ENCODE assay signal across 23 mouse cellular contexts in the genomic region with DNA sequence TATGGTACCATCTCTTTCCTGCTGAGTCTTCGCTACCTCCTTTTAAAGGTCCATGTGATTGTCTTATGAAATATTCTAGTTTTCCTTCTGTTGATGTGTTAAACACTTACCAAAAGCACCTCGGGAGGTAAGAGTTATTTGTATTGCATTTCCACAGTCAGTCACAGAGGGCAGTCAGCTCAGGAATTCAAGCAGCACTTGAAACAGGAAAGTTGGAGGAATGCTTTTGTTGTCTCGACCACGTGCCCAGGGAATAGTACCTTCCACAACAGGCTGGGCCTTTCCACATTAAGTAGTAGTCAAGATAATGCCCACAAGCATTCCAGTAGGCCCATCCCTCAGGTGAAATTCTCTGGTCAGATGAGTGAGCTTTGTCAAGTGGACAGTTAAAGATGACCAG. TPM values are rescaled to one million over a fixed set of nuclear protein-coding genes. Genes with fewer than 3 reads are reported as not detected.
A peak's percentile ranks its signal among the peaks of the same experiment; 100 is the strongest.
DNase-seq lines count a peak whose midpoint lies in the region; ATAC-seq and TF ChIP-seq lines count a peak whose summit lies in the region.
"Had no signal": no experiment of that assay in that cellular context is flagged by ENCODE, and none has a peak within 500 bp of the region (broad histone marks: within the 10 kb centered on the region; RNA-seq: fewer than 3 reads in every experiment).

No protein-coding gene starts in this region.

- peak; percentile 4; the same call in 1 of the 2 replicates for TF ChIP-seq CTCF in stomach, postnatal 0 days (IDR thresholded peaks at IDR 0.05; ENCODE audit: low read depth)

- peaks cover 7% of the 10 kb centered on the region for H3K4me1 ChIP-seq in heart, embryonic 15.5 days (replicated peaks)
- no peaks in the 10 kb centered on the region for H3K4me1 ChIP-seq in lung, embryonic 15.5 days
- H3K4me1 ChIP-seq in stomach, postnatal 0 days (replicated peaks; ENCODE audit: control insufficient read depth, insufficient read depth), result no peaks in the 10 kb centered on the region
- H3K4me1 ChIP-seq in midbrain, embryonic 13.5 days (replicated peaks), result no peaks in the 10 kb centered on the region
- H3K4me1 ChIP-seq: embryonic facial prominence, embryonic 13.5 days; hindbrain, embryonic 10.5 days; liver, embryonic 12.5 days had no signal

- H3K27me3 ChIP-seq in heart, embryonic 15.5 days, result no peaks in the 10 kb centered on the region
- H3K27me3 ChIP-seq in lung, embryonic 15.5 days, result no peaks in the 10 kb centered on the region
- H3K27me3 ChIP-seq in stomach, postnatal 0 days (ENCODE audit: control insufficient read depth, insufficient read depth, low read length), result no peaks in the 10 kb centered on the region
- H3K27me3 ChIP-seq in midbrain, embryonic 13.5 days, result no peaks in the 10 kb centered on the region
- H3K27me3 ChIP-seq: embryonic facial prominence, embryonic 13.5 days; liver, embryonic 12.5 days had no signal

- peaks cover 15% of the 10 kb centered on the region; the same call in 1 of the 2 replicates for H3K36me3 ChIP-seq in heart, embryonic 15.5 days
- peaks cover 29% of the 10 kb centered on the region for H3K36me3 ChIP-seq in lung, embryonic 15.5 days
- peaks cover 6% of the 10 kb centered on the region; the same call in 1 of the 2 replicates for H3K36me3 ChIP-seq in stomach, postnatal 0 days (ENCODE audit: control insufficient read depth, insufficient read depth, low read length)
- H3K36me3 ChIP-seq in midbrain, embryonic 13.5 days, result peaks cover 81% of the 10 kb centered on the region

- peak; percentile 30 for DNase-seq in embryo, embryonic 10 days (ENCODE audit: low spot score)
- no peak for DNase-seq in embryo, embryonic 9.5 days (ENCODE audit: extremely low spot score)
- no peak for DNase-seq in heart, adult 8-10 months (ENCODE audit: low spot score)
- no peak for DNase-seq in lung, postnatal 14 days
- DNase-seq in stomach, postnatal 0 days (ENCODE audit: low spot score), result no peak
- DNase-seq: adrenal gland, adult 8-10 months; cerebellum, adult 11 months; cerebellum, postnatal 14 days; forebrain, postnatal 0 days; gastrocnemius, adult 2 months; kidney, adult 9 months; layer of hippocampus, postnatal 36 days; left cerebral cortex, postnatal 4 days; right cerebral cortex, adult 18-20 months; thymus, postnatal 4 days had no signal

- ATAC-seq in heart, embryonic 15.5 days (replicated peaks; ENCODE audit: insufficient number of reproducible peaks, insufficient read depth, low FRiP score, low read depth), result peak; percentile 53; the same call in 1 of the 2 replicates
- ATAC-seq in lung, embryonic 15.5 days (ENCODE audit: borderline replicate concordance, extremely low read depth, low FRiP score, low TSS enrichment), result no peak
- no peak for ATAC-seq in stomach, postnatal 0 days (ENCODE audit: low FRiP score, low TSS enrichment)
- no peak for ATAC-seq in midbrain, embryonic 13.5 days
- ATAC-seq: CD4-positive, CD25-positive, alpha-beta regulatory T cell, adult 4 months; forebrain, postnatal 0 days; liver, embryonic 12.5 days; midbrain, embryonic 16.5 days had no signal

- H3K9ac ChIP-seq in heart, embryonic 15.5 days, result no peak overlapping the region
- no peak overlapping the region for H3K9ac ChIP-seq in lung, embryonic 15.5 days
- no peak overlapping the region for H3K9ac ChIP-seq in stomach, postnatal 0 days (ENCODE audit: low read length)
- no peak overlapping the region for H3K9ac ChIP-seq in midbrain, embryonic 13.5 days (replicated peaks)
- H3K9ac ChIP-seq: embryonic facial prominence, embryonic 13.5 days; forebrain, postnatal 0 days; liver, embryonic 12.5 days had no signal

- no peak overlapping the region for H3K4me3 ChIP-seq in heart, embryonic 15.5 days
- no peak overlapping the region for H3K4me3 ChIP-seq in lung, embryonic 15.5 days
- no peak overlapping the region for H3K4me3 ChIP-seq in stomach, postnatal 0 days (ENCODE audit: low read depth, low read length)
- no peak overlapping the region for H3K4me3 ChIP-seq in midbrain, embryonic 13.5 days (replicated peaks)
- H3K4me3 ChIP-seq: embryonic facial prominence, embryonic 13.5 days; gastrocnemius, adult 2 months; hindbrain, embryonic 10.5 days; liver, embryonic 12.5 days had no signal

- H3K27ac ChIP-seq in heart, embryonic 15.5 days, result peak overlapping the region; percentile 50
- H3K27ac ChIP-seq in lung, embryonic 15.5 days, result peak overlapping the region; percentile 47; the same call in 1 of the 2 replicates
- no peak overlapping the region for H3K27ac ChIP-seq in stomach, postnatal 0 days (replicated peaks)
- H3K27ac ChIP-seq in midbrain, embryonic 13.5 days, result no peak overlapping the region
- H3K27ac ChIP-seq: embryonic facial prominence, embryonic 13.5 days; gastrocnemius, adult 2 months; hindbrain, embryonic 10.5 days; liver, embryonic 12.5 days had no signal

- TF ChIP-seq EP300 in stomach, postnatal 0 days (optimal IDR thresholded peaks at IDR 0.05), result no peak

- H3K9me3 ChIP-seq in heart, embryonic 15.5 days (replicated peaks), result no peaks in the 10 kb centered on the region
- H3K9me3 ChIP-seq in lung, embryonic 15.5 days, result no peaks in the 10 kb centered on the region
- H3K9me3 ChIP-seq in stomach, postnatal 0 days (ENCODE audit: control insufficient read depth, low read length), result no peaks in the 10 kb centered on the region
- no peaks in the 10 kb centered on the region for H3K9me3 ChIP-seq in midbrain, embryonic 13.5 days
- H3K9me3 ChIP-seq: embryonic facial prominence, embryonic 13.5 days; hindbrain, embryonic 10.5 days; liver, embryonic 12.5 days had no signal

- 33% methylated on average over 4 of the region's 4 CpGs for WGBS in heart, embryonic 15.5 days
- WGBS in lung, embryonic 15.5 days, result 43% methylated on average over 4 of the region's 4 CpGs
- WGBS in stomach, postnatal 0 days, result 41% methylated on average over 4 of the region's 4 CpGs
- 42% methylated on average over 4 of the region's 4 CpGs for WGBS in midbrain, embryonic 13.5 days

- H3K4me2 ChIP-seq in heart, embryonic 15.5 days, result no peak overlapping the region
- no peak overlapping the region for H3K4me2 ChIP-seq in lung, embryonic 15.5 days
- H3K4me2 ChIP-seq in stomach, postnatal 0 days (replicated peaks; ENCODE audit: low read depth), result no peak overlapping the region
- no peak overlapping the region for H3K4me2 ChIP-seq in midbrain, embryonic 13.5 days (replicated peaks)
- H3K4me2 ChIP-seq: embryonic facial prominence, embryonic 13.5 days; liver, embryonic 12.5 days had no signal

RNA-seq across cellular contexts. Expression of a gene that starts 52.9 kb away (rescaled TPM):
- 13.1 and 15.6 TPM in 2 replicates for polyA plus RNA-seq in heart, embryonic 15.5 days (2015; fragmentation: Nextera tagmentation; extraction: Ambion mirVana)
- 1 to 10 TPM; 6.2 to 7.8 (median 7.2) TPM for total RNA-seq in heart, adult 8-10 months (2022)
- polyA plus RNA-seq in lung, embryonic 15.5 days (2015; fragmentation: Nextera tagmentation; extraction: Ambion mirVana), result 18.9 and 20.3 TPM in 2 replicates
- 18.3 and 18.5 TPM in 2 replicates for polyA plus RNA-seq in stomach, postnatal 0 days (2015; fragmentation: Nextera tagmentation; extraction: Ambion mirVana)
- polyA plus RNA-seq in midbrain, embryonic 13.5 days (2015; fragmentation: Nextera tagmentation; extraction: Ambion mirVana), result 32.5 and 33.7 TPM in 2 replicates

Comparison
In these comparisons a context has a peak if more than half of its experiments do, and no peak if none do; other contexts are left out.
1. H3K27ac ChIP-seq: peak in heart, embryonic 15.5 days (single experiment) and lung, embryonic 15.5 days (single experiment); none in stomach, postnatal 0 days (single experiment) and midbrain, embryonic 13.5 days (single experiment).